Mouse (Mus musculus) gastrocnemius, postnatal 14 days (tissue): ENCODE results near the gene Rnls. TPM values are rescaled to one million over a fixed set of nuclear protein-coding genes. Genes with fewer than 3 reads are reported as not detected.
"Not testable (repeated sequence)": the region's sequence is repeated elsewhere in the genome, so short reads cannot be mapped to it uniquely, and the experiment has no call there.

Experiments used
- DNase-seq: peaks from one replicate; pipeline ENCODE4 v3.0.0; 2021; ENCODE audit warnings: mixed read lengths
- intact Hi-C: fragments of 180-260 bp; cut with DNase I; formaldehyde crosslinking; loops from one replicate; pipeline ENCODE4 v1.15.1; 2025; ENCODE audit warnings: low total_unique reads
- long read RNA-seq, 2 experiments: library from polyadenylated mRNA; stranded (forward); transcript quantifications; one replicate each; pipeline ENCODE4 v2.0.0; 2021
- total RNA-seq, 2 experiments: library from RNA; stranded (reverse); gene quantifications; 2 replicates each; pipeline ENCODE4 v1.2.3; 2021

Gene Rnls
- total RNA-seq: 1 to 10 TPM; 5.3 to 5.8 TPM
- long read RNA-seq, experiment 1, transcript Rnls-201 (7 exons, 1,597 nt): major isoform, 9 of 12 reads
- long read RNA-seq, experiment 1, partial matches to known transcripts: 3 of 12 reads
- long read RNA-seq, experiment 1, other reads (novel, unspliced or antisense): 0 of 12 reads
- long read RNA-seq, experiment 2, transcript Rnls-201 (7 exons, 1,597 nt): major isoform, 15 of 17 reads
- long read RNA-seq, experiment 2, partial matches to known transcripts: 0 of 17 reads
- long read RNA-seq, experiment 2, other reads (novel, unspliced or antisense): 1 of 17 reads

DNA sequence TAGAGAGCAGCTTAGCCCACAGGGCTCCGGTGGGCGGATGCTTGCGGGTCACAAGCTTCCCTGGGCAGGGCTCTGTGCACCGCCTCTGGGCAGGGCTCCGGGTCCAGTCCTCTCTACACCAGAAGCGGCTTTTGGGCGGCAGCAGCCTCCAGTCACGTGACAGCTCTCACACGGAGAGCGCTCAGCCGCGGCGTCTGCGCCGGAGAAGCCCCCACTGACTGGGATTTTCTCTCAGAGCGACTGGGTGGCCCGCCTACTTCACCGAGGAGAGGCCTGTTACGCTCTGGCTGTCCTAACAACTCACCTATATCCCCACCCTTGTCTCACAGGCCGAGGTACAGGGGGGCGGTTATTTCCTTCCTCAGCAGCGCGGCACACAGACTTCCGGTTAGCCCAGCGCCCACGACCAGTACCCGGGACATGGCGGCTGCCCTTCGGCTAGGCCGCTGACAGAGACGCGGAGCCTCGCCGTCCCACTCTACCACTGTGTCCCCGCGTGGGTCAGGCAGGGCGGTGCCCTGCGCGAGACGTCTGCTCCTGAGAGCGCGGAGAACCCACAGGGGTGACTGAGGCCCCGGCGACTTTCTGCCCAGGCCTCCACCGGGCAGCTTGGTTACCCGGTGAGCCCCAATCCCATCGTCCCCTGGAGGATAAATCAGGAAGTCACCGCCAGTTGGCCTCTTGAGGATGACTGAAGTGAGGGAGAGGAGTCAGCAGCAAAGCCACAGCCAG, at the start of gene Rnls:
Rnls (minus strand) TSS at position 645 of the 732 bp plus-strand sequence.
- peak; percentile 89 for DNase-seq
- intact Hi-C loops: no loop called here

DNA sequence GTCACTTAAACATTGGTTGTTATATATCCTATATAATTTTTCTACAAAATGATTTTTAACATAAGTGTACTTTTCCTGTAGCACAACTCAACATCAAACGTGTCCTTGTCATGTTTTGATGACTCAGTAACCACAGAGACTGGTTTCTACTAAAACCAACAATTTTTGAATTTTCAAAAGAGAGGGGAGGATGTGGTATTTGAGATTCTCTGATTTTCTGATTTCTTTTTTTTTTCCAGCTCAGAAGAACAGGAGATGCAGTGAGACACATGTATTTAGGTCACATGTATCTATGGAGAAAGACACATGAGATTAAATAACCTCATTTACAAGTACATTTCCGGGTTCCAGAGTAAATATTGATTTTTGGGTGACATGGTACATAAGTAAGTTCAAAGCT, 37.4 kb upstream of the Rnls start:
- intact Hi-C loops: no loop called here
- DNase-seq: no peak

DNA sequence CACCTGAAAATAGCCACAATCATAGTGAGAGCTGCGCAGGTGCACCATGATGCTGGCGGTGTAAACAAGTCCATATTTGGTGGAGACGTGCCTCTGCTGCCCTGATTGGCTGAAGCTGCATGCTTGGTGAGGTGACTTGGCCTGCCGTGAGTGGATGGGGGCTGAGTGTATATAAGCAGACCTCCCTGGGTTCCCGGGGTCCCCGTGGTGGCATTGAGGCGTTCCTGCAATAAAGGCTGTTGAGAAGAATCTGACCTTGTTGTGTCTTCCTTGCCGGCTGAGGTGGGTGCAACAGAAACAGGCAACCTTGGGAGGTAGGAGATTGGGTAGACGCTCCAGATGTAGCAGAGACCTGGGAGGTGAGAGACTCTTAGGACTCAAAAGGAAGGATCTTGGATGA, 27.3 kb upstream of the Rnls start:
- intact Hi-C loops, DNase-seq: not testable (repeated sequence)

DNA sequence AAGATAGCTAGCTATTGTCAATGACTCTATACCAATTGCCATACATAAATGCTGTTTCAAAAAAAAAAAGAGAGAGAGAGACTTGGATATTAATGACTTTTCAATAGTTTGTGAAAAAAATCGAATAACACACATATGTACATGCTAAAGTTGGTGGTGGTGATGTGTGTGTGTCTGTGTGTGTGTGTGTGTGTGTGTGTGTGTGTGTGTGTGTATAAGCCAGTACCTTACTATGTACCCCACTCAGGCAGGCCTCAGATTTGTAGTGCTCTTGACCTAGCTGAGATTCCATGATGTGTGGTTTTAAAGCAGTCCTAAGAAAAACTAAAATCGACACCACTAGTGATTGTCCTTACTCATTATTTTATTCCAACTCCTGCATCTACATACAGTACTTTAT, 11.3 kb downstream of the Rnls start:
- DNase-seq: no peak
- intact Hi-C loops: no loop called here

DNA sequence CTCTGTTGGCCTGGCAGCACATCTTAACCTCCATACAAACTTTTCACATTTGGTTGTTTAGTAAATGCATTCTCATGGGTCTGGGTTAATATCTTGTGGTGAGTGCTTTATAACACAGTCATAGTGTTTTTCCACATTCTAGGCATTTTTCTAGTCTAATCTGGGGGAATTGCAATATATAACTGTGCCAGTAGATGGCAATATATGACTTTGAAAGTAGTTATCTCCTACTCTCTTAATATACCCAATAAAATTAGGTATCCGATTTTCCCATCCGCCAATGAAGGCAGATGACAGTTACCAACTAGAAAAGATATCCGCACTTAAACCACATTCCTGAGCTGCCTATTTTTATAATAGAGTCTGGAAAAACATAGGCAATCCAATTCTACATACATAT, 11.7 kb downstream of the Rnls start:
- intact Hi-C loops: no loop called here
- DNase-seq: no peak

DNA sequence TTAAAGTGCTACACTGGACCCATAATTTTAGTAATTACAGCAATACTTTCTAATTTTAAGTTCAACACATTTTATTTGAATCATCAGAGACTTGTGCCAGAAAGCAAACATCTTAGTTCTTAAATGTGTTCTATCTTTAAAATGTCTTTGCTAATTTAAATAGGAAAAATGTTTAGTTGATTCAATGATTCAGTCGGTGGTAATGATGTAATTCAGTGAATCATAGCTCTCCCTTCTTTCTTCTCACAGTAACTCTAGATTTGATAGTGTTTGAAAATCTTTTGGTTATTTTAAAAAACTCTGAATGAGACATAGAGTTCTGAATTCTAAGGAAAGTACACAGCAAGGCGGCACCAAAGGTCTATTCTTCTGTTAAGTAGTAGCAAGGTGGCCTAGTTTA, 23.3 kb downstream of the Rnls start:
- intact Hi-C loops: no loop called here
- no peak for DNase-seq

DNA sequence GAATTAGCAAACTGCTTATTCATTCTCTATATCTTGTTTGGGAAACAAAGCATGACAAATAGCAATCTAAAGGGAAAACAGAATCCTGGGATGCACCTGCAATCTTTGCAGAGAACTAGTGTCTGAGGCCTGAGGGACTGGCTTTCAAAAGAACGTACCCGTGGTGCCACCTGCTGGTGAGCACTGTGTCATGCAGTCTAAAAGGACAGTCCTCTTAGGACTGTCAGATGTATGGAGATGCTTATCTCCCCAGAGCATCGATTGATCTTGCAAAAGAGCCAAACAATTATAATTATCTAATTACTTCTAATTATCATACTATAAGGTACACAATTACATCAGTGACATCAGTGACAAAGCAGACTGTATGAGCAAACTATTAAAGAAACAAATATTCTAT, 25.4 kb downstream of the Rnls start:
- intact Hi-C loops: no loop called here
- peak; percentile 46 for DNase-seq

DNA sequence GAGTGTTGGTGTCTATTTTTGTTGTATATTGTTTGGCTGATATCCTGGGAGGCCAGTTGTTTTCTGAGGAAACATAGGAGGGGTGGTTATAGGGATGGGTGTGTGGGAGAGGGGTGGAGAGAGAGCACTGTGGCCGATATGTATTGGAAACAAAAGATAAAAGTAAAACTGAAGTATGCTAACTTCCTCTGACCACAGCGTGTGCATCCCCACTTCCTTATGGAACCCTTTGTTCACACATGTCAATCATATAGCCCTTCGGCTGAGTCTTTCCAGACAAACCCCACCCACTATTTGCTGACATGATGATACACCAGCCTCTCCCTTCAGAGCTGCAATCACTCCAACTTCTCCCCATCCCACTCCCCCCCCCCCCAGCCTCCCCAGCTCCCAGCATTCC, 35.1 kb downstream of the Rnls start:
- intact Hi-C loops: no loop called here
- no peak for DNase-seq

DNA sequence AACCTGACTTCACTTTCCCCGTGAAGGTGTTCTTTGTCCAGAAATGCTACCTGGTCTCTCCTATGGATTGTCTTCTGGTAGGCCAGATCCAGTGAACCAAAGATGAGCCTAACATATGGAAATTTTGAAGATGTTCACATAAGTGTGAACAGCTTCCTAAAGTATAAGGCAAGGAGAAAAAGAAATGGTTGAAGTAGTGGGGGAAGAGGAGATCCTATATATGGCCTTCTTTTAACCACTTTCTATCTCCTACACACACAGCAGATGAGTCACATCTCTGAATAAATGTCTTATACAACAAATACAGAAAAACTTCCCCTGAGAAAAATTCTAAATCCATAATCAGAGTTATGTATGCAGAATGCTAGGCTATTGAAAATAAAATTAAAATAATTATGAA, 52.0 kb downstream of the Rnls start:
- DNase-seq: no peak
- intact Hi-C loops: no loop called here

DNA sequence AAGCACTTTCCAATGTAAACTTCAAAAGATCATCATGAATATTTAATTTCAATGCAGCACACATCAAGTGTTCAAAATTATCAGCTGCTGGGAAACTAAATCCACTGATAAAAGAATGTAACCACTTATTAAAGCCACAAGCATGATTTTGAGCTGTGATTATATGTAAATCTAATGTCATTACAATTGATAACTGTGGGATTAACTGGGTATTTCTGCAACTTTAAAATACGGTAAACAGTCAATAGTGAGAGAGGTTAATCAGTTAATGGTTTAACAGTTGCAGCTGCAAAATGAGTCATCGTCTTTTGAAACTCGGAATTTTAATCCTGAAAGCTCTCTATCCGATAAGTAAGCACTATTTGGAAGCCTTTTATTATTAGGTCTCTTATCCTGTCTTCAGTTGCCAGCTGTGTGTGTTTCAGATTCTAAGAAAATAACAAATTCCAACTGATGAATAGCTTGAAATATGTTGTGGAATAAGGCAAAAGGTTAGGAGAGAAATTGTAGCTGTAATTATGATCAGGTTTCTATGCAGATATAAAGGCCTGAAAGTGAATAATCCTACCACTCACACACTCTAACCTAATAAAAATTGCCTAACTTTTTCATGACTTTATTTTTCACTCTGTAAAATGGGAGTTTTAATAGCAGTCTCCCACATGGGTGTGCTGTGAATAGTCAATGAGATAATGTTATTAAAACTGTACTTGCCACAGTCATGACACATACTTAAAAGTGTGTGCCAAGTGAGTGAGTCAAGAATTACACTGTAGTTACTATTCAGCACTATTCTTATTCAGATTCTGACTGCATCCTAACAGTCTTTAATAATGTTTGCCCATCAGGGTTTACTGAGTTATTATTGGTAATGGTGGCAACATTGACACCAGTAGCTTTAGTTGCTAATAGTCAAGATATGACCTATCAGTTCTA, 65.1 kb downstream of the Rnls start:
- intact Hi-C loops: no loop called here
- no peak for DNase-seq

DNA sequence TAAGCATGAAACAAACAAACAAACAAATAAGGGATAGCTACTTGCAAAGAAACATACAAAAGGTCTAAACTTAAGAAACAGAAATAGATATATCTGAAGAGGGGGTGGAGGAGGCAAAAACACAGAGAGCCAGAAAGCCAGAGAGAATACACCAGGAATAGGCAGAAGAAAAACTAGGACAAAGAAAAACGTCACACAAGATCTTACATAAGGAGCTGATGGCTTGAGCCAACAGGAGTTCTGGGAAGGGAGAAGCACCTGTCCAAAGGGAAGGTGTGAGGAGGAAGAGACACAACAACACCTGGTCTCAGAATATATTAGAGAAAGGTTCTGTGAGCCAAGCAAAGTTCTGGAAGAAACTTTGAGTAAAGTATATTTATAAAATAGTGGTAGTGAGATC, 73.3 kb downstream of the Rnls start:
- intact Hi-C loops: no loop called here
- DNase-seq: no peak

DNA sequence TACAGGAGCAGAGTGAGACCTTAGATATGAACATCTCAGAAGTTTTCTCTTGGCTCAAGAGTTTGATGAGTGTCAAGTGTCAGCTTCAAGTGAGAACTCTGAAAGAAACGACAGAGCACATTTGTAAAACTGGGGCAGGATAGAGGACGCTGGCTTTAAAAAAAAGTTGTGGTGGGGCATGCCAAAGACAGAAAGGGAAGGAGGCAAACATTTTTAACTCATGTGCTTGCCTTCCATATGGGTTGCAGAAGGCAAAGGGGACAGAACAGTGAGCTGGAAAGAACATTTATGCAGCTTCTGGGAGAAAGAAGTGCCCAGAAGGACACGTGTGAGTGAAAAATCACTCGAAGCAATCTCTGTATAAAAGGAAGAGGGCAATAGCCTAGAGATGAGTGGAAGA, 75.0 kb downstream of the Rnls start:
- intact Hi-C loops: no loop called here
- DNase-seq: no peak

DNA sequence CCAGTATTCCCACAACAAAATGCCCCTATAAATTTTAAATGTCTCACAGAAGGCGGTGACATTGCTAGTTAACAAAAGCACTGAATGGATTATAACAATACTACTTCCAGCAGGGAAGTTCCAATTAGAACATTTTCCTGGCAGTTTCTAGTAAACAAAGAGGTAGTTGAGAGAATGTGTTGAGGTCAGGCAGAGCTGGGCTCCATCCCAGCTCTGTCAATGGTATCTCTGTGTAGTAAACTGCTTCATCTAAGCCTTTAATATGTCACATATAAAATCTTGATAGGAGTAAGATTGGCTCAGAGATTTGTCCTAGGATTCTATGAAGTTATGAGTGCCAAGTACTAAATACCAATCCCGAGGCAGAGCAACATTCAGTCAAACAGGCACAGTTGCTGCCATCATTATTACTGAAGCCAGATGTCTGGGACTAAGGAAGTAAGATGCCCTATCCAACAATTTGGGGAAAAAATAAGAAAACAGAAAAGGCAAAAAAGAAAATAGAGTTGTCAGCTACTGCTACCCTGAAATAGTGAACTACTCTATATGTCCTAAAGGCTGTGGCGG, 92.3 kb downstream of the Rnls start:
- intact Hi-C loops: no loop called here
- no peak for DNase-seq

DNA sequence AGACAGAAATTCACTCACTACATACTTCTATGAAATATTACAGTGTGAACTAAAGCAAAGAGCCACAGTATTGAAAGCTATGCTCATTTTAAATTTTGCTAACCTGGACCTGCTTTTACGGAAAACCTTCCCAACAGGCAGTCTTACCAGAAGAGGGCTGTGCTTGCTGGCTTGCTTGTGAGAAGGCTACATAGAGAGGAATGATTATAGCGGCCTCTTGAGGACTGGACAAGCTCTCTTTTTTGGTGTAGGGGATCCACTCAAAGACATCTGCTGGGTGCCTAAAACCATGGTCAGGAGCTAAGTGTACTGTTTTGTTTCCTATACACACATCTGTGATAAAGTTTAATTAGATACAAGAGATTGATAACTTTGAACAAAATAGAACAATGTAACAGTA, 95.8 kb downstream of the Rnls start:
- intact Hi-C loops: no loop called here
- no peak for DNase-seq

DNA sequence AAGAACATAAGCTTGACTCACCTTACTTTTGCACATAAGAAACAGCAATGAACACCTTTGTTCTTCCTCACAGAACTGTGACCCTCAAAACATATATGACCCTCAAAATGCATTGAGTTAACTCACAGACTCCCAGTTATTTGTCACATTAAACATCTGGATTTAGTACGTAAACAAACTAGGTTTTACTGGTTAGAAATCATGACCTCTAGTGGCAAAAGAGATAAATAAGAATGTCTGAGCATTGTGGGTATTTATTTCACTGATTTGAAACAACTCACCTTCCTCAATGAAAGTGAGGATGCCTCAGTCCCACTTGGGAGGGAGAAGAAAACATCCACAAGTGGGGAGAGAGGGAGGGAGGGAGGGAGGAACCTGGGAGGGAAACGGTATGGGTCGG, 109.1 kb downstream of the Rnls start:
- intact Hi-C loops: no loop called here
- no peak for DNase-seq

DNA sequence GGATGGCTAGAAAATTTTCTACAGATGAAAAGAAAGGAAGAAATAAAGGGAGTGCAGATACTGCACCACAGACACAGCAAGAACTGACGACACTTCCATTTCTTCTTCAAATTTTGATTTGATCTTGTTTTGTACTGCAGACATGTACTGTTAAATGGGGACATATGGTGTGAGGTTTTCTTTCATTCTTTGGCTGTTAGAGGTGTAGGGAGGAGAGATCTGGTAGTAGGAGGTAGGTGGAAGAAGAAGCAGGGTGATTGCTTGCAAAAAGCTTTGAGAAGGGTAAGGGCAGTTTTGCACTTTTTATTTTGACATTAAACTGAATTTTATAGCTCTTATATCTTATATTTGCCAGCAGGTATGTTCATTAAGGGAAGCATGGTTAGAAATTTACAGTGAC, 115.7 kb downstream of the Rnls start:
- intact Hi-C loops: no loop called here

DNA sequence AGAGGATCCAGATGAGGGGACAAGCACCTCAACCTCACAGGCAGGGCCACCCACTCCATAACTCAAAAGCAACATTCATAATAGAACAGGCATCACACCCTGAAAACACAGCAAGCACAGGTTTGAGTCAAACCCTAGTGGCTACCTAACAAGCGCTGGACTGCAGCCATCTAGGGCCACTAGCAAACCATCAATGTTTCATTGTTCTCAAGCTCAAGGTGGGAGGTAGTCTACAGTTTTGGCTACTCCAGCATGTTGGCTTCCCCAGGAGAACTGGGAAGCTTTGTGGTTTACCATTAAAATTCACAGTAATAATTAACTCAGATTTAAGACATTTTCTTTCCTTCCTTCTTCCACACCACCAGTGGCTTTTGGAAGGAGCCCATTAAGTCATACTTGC, 118.4 kb downstream of the Rnls start:
- intact Hi-C loops: no loop called here
- DNase-seq: no peak

More for the DNA sequence above, 115.7 kb downstream of the Rnls start:
- DNase-seq: no peak

DNA sequence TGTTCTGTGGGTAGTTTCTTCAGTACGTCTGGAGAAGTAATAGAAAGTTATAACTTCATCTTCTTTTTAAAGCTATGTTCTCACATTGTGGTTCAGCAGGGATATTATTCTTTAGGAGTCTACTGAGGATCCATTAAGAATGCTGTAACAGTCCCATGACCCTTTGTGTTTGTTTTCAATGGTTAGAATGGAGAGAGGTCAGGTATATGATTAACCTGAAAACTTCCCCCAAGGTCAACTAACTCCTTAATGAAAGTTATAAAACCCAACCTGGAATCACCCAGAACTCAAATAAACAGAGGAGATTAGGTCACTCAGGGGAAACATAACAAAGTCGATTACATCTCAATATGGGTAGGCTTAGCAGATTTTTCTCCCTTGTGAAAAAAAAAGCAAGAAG, 120.5 kb downstream of the Rnls start:
- intact Hi-C loops: no loop called here
- DNase-seq: no peak

DNA sequence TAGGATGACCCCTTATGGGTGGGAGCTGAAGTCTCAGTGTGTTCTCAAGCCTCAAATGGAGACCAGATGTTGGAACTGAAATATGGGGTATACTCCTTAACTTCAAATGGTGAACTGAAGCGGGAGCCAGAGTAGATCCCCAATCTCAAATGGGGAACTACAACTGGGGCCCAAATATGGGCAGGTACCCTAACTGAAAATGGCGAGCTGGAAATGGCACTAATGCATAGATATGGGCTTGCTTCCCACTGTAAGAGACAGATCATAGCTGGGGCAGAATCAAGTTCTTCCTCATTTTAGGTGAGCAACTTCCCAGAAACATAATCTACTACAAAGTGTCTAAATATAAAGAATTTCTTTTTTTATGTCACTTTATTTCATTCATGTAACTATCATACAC, 121.9 kb downstream of the Rnls start:
- DNase-seq: no peak
- intact Hi-C loops: no loop called here

DNA sequence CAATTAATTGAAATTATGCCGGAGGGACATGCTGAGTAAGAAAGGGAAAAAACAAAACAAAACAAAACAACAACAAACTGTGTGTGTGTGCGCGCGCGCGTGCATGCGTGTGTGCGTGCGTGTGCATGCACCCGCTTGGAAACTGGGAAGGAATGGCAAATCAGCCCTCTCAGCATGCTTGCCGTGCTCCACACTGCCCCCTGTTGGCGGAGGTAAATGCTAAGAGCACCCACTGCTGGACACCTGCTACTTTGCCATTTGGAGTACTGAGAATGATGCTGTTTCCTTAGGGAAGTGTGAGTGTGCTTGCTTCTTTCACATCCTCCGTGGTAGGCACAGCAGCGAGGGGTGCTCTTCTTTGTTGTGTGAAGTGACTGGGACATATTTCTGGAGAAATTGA, 124.1 kb downstream of the Rnls start:
- intact Hi-C loops: no loop called here
- no peak for DNase-seq
